Mouse (Mus musculus): Measurements from ENCODE around the gene Scamp4. TPM values are rescaled to one million over a fixed set of nuclear protein-coding genes. Genes with fewer than 3 reads are reported as not detected.

Gene Scamp4
- polyA plus RNA-seq, 1 experiment: 63.9 TPM

DNA sequence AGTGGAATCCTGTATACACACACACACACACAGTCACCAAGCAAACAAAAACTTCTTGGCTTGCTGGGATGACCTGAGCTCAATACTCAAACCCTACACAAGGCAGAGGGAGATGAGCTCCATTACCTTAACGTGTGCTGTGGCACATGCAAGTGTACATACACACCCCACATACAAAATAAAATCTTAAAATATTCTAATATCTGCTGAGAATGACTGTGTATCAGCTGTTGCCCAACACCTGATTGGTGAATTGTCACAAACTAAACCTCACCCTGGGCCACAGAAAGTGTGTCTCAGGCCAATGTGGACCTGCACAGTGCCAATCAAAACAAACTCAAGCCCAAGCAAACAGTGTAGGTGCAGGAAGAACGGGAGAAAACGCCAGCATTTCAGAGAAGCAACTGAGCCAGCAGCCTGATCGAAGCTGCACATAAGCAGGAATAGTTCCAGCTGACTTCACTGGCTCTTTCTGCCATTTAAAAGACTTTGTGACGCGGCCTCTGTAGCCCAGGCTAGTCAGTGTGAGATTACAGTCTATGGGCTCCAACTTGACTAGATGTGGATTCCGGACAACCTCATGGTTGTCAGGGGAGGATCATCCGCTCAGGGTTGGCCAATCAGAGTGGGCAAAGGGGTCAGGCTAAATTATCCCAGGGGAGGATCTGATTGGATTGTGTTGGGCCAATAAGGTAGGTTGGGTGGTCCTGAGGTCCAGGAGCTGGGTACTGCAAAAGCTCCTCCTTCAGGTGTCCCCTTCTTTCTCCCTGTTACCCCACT, 17.0 kb downstream of the Scamp4 start:
- Histone ChIP-seq H3K27ac (ENCODE audit: insufficient read depth, low read length) (no peak overlapping the region), H3K4me3 (ENCODE audit: insufficient read depth, low read length) (no peak overlapping the region), H3K4me1 (ENCODE audit: control insufficient read depth, insufficient read depth, low read length) (peaks cover 3% of the 10 kb centered on the region)
- TF ChIP-seq POLR2A (IDR thresholded peaks at IDR 0.05; ENCODE audit: extremely low read depth, insufficient read depth, low read length): no peak
- no peak for TF ChIP-seq CTCF (IDR thresholded peaks at IDR 0.05; ENCODE audit: extremely low read depth, insufficient read depth, low read length)

DNA sequence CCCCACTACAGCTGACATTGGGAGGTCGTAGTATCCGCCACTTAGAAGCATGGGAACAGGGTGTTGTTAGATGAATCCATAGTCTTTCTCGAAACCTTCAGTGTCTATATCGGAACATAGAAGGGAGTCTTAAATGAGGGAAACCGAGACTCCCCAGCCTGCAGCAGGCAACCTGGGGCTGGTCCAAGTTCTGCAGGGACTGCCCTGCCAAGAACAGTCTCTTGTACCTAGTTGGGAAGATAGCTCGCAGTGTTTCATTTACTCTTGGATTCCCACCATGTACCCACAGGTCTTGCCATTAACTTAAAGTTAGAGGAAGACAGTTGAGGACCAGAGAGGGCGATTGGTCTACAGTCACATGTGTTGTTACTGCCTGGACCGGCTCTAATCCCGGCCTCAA, 17.7 kb downstream of the Scamp4 start:
- Histone ChIP-seq H3K4me1 (ENCODE audit: control insufficient read depth, insufficient read depth, low read length) (peaks cover 4% of the 10 kb centered on the region), H3K27ac (ENCODE audit: insufficient read depth, low read length) (no peak overlapping the region), H3K4me3 (ENCODE audit: insufficient read depth, low read length) (no peak overlapping the region)
- TF ChIP-seq CTCF (IDR thresholded peaks at IDR 0.05; ENCODE audit: extremely low read depth, insufficient read depth, low read length) (no peak), POLR2A (IDR thresholded peaks at IDR 0.05; ENCODE audit: extremely low read depth, insufficient read depth, low read length) (no peak)

- H3K27ac ChIP-seq (ENCODE audit: insufficient read depth, low read length): peak overlapping the region; percentile 64
- H3K4me3 ChIP-seq (ENCODE audit: insufficient read depth, low read length): peak overlapping the region; percentile 94
- peaks cover 4% of the 10 kb centered on the region for H3K4me1 ChIP-seq (ENCODE audit: control insufficient read depth, insufficient read depth, low read length)
- TF ChIP-seq POLR2A (IDR thresholded peaks at IDR 0.05; ENCODE audit: extremely low read depth, insufficient read depth, low read length): no peak
- no peak for TF ChIP-seq CTCF (IDR thresholded peaks at IDR 0.05; ENCODE audit: extremely low read depth, insufficient read depth, low read length)
Observed at GRCm38 (mm10) chr10:80620796-80621689, 18.4 kb downstream of the Scamp4 start.

GRCm38 (mm10) chr10:80621690-80621939, 18.9 kb downstream of the Scamp4 start:
- H3K27ac ChIP-seq (ENCODE audit: insufficient read depth, low read length): peak overlapping the region; percentile 64
- TF ChIP-seq CTCF (IDR thresholded peaks at IDR 0.05; ENCODE audit: extremely low read depth, insufficient read depth, low read length) (no peak), POLR2A (IDR thresholded peaks at IDR 0.05; ENCODE audit: extremely low read depth, insufficient read depth, low read length) (no peak)
- H3K4me1 ChIP-seq (ENCODE audit: control insufficient read depth, insufficient read depth, low read length): peaks cover 4% of the 10 kb centered on the region

DNA sequence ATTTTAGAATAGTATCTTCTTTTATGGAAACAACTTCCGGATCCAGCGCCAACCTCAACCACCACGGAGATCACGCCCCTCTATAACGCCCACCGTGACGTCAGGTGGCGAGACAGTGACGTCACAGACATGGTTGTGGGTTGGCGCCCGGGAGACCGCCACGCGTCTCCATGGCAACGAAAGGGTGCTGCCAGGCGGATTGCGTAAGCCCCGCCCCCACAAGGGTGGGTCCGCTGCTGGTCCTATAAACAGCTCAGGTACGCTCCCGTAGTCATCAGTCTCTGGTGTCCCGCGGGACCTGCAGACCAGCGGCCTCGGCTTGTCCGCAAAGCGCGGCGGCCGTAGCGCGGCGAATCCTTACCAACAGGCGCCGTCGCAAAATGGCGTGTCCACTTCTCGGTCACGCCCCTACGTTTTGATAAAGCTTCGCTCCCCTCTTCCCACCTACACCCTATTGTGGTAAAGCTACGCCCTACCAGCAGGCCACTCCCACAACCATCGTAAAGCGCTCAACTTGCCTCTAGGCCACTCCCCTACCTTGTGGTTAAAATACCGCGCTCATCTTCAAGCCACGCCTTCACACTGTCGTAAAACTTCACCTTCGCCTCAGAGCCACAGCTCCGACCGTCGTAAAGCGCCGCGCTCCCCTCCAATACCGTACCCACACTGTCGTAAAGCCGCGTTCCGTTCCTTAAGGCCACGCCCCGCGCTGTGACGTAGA, 19.4 kb downstream of the Scamp4 start:
- TF ChIP-seq POLR2A (IDR thresholded peaks at IDR 0.05; ENCODE audit: extremely low read depth, insufficient read depth, low read length): peak; percentile 80
- TF ChIP-seq CTCF (IDR thresholded peaks at IDR 0.05; ENCODE audit: extremely low read depth, insufficient read depth, low read length): no peak
- H3K4me3 ChIP-seq (ENCODE audit: insufficient read depth, low read length): peak overlapping the region; percentile 94
- H3K27ac ChIP-seq (ENCODE audit: insufficient read depth, low read length): peak overlapping the region; percentile 89
- H3K4me1 ChIP-seq (ENCODE audit: control insufficient read depth, insufficient read depth, low read length): peaks cover 4% of the 10 kb centered on the region

More at GRCm38 (mm10) chr10:80621690-80621939, 18.9 kb downstream of the Scamp4 start:
- H3K4me3 ChIP-seq (ENCODE audit: insufficient read depth, low read length): peak overlapping the region; percentile 94

DNA sequence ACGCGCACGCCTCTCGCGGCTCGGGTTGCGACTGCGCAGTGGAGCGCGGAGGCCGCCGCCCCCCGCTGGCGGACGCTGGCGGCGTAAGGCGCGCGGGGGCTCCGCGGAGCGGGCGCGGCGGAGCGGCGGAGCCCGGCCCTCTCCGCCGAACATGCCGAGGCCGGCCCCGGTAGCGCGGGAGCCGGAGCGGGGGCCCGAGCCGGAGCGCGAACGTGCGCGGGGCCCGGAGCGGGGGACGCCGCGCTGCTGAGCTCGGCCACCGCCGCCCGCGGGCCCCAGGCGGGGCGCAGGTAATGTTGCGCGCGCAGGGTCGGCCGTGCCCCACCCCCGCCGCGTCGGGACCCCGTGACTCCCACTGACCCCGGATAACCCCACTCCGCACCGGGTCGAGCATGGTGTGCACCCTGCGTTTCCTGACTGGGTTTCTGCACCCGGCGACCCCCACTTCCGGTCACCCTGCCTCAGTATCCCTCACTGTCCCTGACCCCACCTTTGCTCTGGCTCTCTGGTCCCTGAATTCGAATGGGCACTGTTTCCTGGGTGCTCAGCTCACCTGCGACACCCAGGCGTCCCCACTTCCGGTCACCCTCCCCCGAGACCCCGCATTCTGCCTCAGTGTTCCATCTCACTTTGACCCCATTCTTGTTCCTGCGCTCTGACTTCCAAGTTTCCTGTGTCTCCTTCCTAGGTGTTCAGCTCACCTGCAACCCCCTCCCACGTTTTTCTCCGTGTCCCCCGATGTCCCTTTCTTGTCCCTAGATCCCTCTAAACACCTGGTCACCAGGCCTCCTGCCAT, 20.2 kb downstream of the Scamp4 start, which contains the start of gene Csnk1g2:
Gene Csnk1g2, plus strand, starts transcription at position 178 of the 796 bp plus-strand sequence.
- H3K4me1 ChIP-seq (ENCODE audit: control insufficient read depth, insufficient read depth, low read length): peaks cover 4% of the 10 kb centered on the region
- H3K27ac ChIP-seq (ENCODE audit: insufficient read depth, low read length): peak within 1 kb of the TSS; percentile 89
- H3K4me3 ChIP-seq (ENCODE audit: insufficient read depth, low read length): peak within 1 kb of the TSS; percentile 94
- no peak for TF ChIP-seq POLR2A (IDR thresholded peaks at IDR 0.05; ENCODE audit: extremely low read depth, insufficient read depth, low read length)
- no peak for TF ChIP-seq CTCF (IDR thresholded peaks at IDR 0.05; ENCODE audit: extremely low read depth, insufficient read depth, low read length)

GRCm38 (mm10) chr10:80623457-80624191, 21.0 kb downstream of the Scamp4 start:
- H3K27ac ChIP-seq (ENCODE audit: insufficient read depth, low read length): peak overlapping the region; percentile 71
- peak overlapping the region; percentile 94 for H3K4me3 ChIP-seq (ENCODE audit: insufficient read depth, low read length)
- H3K4me1 ChIP-seq (ENCODE audit: control insufficient read depth, insufficient read depth, low read length): peaks cover 5% of the 10 kb centered on the region
- TF ChIP-seq CTCF (IDR thresholded peaks at IDR 0.05; ENCODE audit: extremely low read depth, insufficient read depth, low read length): no peak
- TF ChIP-seq POLR2A (IDR thresholded peaks at IDR 0.05; ENCODE audit: extremely low read depth, insufficient read depth, low read length): no peak

DNA sequence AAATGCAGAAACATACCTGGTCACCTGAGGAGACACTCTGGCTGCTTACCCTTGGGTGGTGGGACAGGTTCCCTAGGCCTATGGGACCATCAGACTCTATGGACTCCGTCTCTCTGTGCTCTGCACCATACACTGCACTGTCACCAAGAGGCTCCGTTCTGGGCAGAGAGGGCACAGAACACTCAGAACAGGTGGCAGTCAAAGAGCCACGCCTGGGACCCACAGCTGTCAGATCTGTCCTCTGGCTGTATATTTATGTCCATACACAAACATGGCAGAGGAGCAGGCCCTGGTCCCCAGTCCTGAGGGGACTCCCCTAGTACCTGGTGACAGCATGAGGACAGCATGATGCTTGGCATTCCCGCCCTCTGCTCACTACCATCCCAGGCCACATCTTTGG, 23.1 kb downstream of the Scamp4 start:
- Histone ChIP-seq H3K27ac (ENCODE audit: insufficient read depth, low read length) (no peak overlapping the region), H3K4me3 (ENCODE audit: insufficient read depth, low read length) (no peak overlapping the region), H3K4me1 (ENCODE audit: control insufficient read depth, insufficient read depth, low read length) (peaks cover 12% of the 10 kb centered on the region)
- TF ChIP-seq POLR2A (IDR thresholded peaks at IDR 0.05; ENCODE audit: extremely low read depth, insufficient read depth, low read length) (no peak), CTCF (IDR thresholded peaks at IDR 0.05; ENCODE audit: extremely low read depth, insufficient read depth, low read length) (no peak)

Measured in cortical plate, adult 2 months (tissue).